Mouse (Mus musculus) megakaryocyte-erythroid progenitor cell, adult 5-6 weeks (primary cell): ENCODE measurements around the gene Hvcn1. TPM values are rescaled to one million over a fixed set of nuclear protein-coding genes. Genes with fewer than 3 reads are reported as not detected.

Experiments used
- ATAC-seq: replicated peaks from 2 replicates; pipeline ENCODE4 v1.8.0; 2016; ENCODE audit warnings: mild to moderate bottlenecking, inconsistent platforms; ENCODE audit not compliant: severe bottlenecking, poor library complexity, low FRiP score, low TSS enrichment
- total RNA-seq, 2 experiments: library from RNA; stranded (forward) in 1 of 2; stranded (reverse) in 1 of 2; fragments of 200-1000, 215-1000 nt in 1 of 2; fragments of >200 nt in 1 of 2; fragmentation: Nextera tagmentation in 1 of 2; gene quantifications; 2 replicates each; pipeline ENCODE4 v1.2.3; 2014 to 2017

Hvcn1 gene
- total RNA-seq, 2 experiments from 2014 or later, result 1.4 TPM

DNA sequence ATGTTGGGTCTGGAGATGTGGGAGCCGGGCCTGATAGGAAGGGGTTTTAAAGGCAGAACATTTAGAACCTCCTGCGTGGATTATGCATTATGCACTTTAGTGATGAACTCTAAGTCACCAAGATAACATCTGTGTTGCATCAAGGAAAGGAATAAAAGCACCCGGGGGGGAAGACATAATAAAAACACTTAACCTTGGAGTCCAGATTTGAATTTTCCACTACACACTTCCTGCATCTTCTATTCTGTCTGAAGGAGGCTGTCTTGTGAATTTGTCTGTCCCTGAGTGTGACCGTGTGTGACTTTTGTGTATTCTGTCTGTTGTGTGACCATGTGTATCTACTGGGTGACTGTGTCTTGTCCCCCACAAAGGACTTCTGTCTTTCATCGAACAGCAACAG lies 25.4 kb downstream of the Hvcn1 start:
- no peak for ATAC-seq

DNA sequence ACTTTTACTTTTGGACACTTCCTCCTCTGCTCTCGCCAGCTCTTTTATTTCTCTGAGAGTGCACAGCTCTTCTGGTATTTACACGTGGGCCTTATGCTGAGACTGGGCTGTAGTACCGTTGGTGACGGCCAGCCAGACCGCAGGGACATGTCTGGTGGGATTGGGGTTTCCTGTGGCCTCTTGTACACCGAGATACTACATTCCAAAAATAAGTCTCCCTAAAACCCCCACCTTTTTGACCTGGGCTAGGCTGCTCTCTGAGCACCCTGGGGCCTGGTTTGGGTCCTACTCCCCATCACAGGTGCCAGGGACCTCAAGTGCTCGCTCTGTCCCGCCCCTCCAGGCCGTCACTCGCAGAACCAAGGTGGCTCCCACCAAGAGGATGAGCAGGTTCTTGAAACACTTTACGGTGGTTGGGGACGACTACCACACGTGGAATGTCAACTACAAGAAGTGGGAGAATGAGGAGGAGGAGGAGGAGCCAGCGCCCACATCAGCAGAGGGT lies 26.5 kb downstream of the Hvcn1 start:
- ATAC-seq, result no peak

DNA sequence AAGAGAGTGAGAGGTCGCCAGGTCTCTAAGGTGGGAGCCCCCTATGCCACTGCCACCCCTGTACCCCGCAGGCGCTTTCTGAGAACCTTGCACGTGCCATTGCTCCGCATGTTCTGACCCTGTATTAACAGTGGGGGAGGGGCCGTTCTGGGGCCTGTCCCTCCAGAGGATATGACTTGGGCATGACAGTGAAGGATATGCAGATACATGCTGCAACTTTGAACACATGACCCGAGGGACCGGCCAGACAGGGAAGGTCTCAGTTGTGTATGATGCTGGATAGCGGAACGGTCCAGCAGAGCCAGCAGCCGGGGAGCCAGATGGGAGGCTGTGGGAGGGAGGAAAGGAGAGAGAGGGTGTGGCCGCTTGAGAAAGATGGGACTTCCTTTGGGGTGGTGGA lies 27.1 kb downstream of the Hvcn1 start:
- no peak for ATAC-seq

DNA sequence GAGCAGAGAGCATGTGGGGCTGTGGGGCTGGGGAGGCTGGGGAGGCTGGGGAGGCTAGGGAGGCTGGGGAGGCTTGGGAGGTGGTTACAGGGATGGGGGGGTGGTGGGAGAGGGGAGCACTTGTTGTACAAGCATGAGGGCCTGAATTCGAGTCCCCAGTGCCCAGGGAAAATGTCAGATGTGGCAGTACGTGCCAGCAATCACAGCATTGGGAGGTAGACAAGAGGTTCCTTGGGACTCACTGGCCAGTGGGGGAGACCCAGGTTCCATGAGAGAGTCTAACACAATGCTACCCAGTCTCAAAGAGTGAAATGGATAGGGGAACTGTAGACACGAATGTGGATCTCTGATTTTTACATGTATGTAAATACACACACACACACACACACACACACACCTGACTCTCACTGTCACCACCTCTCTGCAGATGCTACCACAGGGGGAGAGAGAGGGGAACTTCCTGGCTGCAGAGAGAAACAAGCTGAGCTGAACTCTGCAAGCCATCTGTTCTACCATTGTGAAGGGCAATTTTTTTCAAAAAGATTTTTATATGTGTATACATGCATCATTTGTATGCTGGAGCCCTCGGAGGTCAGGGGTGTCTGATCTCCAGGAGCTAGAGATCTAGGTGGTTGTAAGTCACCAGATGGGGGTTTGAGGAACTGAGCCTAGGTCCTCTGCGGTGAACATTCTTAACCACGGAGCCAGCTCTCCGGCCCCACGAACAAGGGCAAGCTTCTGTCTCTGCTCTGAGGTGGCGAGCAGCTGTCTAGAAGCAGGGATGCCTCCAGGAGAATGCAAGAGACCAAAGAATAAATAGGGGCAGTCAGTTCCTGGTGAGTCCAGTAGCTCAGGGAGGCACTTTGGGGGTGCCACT lies 28.0 kb downstream of the Hvcn1 start:
- no peak for ATAC-seq

DNA sequence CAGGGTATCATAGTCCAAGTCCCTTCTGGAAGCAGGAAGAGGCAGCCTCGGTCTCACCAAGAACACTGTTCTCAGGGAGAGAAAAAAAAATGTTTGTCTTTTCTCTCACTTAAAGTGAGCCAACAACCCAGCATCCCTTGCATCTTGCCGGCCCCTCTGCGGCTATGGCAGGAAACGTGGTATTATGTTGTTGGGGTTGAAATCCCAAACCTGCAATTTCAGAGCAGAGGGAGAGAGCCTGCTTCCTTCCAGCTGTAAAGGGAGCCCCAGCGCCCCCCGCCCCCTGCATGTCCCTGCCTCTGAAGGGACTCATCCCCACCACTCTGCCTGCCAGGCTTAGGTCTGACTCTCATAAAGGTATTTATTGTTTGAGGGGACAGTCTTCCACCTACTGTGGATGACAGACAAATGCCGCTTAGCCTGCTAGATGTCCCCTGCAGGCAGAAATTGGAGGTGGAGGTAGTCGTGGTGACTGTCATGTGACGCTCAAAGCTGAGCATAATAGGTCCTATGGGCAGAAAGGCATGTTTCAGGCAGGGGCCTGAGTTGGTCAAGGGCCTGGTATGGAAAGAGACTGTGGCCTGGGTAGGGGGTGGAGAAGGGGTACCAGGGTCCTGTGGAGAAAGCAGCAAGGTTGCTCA lies 28.7 kb downstream of the Hvcn1 start:
- ATAC-seq, result no peak

DNA sequence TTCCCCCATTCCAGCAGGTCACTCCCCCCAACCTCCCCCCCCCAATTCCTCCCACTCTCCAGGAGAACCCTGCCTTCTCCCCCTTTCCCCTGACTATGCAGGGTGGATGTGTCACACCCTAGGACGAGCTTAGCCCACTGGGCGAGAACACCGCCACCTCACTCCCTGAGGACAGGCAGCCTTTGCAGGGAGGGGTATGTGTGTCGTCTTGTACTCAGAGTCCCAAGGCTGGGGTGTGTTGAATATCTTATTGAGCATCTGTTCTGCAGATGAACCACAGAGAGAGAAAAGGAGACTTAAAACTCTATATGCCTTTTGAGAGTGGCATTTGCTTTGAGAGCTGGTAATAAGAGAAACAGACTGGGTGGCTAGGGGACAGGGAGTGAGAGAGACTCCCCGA lies 30.6 kb downstream of the Hvcn1 start:
- ATAC-seq, result no peak

DNA sequence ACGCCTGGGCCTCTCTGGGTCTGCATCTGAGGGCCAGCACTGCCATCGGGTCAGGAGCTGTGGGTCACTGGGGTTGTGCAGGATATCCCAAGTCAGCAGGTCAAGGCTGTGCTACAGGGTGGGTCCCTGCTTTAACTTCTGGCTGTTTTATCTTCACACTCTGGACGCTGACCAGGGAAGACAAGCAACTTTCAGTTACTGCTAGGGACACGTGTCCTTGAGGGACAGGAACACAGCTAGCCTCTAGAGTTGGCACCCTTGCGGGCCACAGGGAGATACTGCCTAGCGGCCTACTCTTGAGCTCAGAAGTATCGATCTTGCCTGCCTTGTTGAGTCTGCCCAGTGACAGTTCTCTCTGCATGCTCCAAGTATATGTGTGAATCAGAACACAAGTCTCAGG lies 33.0 kb downstream of the Hvcn1 start:
- no peak for ATAC-seq

DNA sequence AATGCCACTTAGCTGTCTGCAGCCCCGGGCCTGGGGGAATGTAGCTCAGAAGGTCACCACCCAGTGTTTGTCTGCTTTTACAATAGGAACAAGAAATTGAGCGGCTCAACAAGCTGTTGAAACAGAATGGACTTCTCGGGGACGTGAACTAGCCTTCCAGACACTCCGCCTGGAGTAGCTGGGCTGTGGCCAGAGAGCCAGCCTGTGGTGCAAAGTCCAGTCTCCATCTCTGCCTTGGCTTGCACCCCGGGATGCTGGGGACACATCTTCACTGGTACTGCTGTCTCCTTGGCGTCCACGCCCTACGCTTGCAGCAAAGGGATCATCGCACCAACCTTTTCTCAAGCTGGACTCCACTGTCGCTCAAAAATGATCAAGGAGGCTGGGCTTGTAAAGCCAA lies 33.9 kb downstream of the Hvcn1 start:
- ATAC-seq, result no peak

DNA sequence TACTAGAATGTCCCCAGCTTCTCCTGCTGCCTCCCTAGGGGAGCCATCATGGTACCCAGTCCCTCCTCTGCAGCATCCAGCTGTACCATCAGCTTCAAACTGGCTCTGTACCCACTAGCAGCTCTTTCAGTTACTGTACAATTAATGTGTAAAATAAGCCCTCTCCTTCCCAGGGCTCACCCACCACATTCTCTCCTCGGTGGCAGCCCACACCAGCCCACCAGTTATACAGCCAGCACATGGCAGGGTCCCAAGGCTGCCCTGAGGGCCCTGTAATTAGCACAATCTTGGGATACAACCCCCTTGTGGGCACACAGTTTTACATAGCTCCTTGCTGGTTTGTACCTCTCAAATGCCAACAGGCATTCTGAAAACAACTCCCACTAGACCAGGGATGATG lies 34.4 kb downstream of the Hvcn1 start:
- no peak for ATAC-seq

DNA sequence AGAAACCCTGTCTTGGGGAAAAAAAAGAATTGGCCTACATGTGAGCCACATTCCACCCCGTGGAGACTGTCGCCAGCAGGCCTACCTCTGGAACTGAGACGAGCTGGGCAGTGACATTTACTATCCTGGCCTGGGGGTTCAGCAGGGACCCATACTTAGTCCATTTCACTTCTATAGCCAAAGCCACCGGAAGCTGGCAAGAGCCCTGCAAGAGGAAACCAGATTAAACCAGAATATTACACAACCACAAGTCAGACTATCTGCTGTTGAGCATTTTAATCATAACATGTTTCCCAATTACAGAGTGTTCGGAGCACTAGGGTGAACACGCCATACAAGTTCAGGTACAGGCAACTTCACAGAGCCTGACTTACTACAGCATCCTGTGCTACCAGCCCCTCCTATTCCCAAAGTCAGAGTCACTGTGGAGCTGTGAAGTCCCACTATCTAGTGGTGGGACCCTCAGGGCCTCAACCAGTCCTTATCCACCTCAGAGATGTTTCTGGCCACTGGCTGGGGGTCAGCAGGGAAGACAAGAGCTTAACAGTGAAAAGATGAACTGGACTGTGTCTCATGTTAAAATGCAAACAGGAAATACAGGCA lies 36.0 kb downstream of the Hvcn1 start:
- no peak for ATAC-seq

DNA sequence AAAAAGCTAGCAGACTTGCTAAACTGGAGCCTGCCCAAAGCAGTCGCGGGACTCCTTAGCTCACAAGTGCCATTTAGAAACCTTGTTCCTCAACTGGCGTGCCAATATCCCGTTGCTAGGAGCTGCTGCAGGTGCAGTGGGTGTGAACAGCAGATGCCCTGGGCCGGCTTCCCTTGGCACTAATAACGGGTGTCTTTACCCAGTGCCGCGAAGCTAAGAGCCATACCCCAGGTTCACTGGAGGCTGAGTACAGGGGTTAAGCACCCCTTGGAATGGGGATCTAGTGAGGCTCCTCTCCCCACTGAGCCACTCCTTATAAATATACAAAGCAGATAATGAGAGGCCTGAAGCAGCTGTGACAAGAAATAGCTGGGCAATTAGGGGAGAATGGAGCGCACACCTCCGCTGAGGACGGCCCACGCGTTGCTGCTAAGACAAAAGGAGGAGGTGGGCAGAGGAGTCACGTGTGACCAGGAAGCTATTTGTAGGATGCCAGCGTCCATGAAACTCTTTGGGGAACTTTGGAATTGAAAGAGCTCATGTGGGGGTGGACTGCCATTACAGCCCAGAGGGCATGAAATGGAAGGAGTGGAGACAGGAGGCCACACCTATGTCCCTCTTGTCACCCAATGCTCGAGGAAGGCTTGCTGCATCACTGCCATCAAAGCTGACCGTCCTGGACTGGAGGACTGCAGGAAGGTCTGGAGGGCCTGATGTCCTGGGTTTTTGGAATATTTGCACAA lies 37.3 kb downstream of the Hvcn1 start:
- no peak for ATAC-seq

DNA sequence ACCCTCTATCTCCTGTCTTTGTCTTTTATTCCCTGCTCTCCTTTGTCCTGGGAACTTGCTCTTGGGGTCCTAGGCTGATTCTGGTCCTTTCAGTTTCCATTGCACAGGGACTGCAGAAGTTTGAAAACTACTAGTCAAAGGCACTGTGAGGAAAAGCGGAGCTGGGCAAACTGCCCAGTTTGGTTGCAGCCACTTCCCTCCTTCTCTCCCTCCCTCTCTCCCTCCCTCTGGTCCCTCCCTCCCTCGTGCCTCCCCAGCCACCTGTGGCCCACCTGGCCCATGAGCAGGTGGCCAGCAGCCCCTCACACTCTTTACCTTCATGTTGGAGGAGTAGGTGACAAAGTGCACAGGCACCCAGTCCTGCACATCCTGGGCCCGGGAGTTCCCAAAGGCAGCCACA lies 38.6 kb downstream of the Hvcn1 start:
- no peak for ATAC-seq

DNA sequence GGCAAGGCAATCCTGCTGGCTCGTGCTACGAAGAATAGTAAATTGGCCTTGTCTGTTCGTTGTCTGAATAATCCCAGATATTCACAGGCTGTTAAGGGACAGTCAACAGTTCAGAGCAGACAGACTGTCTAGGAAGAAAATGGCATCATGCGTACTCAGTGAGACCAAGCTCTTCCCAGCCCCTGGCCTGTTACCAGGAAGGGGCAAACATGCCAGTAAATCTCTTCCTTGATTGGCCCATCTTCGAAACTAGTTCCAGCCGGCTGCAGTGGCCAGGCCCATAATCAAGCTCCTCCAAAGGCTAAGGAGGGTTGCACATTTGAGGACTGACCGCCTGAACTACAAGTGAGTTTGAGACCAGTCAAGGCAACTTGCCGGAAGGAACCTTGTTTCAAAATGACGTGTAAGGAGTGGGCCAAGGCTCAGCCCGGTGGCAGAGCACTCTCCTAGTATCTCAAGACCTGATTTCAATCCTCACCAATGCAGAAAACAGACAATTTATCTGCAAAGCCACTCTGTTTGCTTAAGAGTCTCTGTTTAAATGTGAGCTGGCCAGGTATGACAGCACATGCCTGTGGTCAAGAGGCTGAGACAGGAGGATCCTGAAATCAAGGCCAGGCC lies 40.1 kb downstream of the Hvcn1 start:
- no peak for ATAC-seq

DNA sequence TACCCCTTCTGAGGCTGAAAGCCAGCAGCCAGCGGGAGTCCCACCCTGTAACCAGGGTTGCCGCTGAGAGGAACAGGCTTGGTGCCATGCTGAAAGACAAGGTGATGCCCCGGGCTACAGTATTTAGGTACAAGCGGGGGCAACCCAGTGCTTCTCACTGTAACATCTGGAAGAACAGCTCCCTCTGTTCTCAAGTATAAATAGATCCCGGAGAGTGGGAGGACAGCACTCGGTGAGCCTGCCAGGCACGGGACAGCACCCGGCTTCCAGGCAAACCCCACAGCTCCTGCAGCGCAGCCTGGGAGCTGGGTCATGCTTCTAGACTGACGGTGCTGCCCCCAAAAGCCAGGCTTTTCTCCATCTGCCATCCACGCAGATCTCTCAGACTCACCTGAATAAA lies 40.9 kb downstream of the Hvcn1 start:
- no peak for ATAC-seq

DNA sequence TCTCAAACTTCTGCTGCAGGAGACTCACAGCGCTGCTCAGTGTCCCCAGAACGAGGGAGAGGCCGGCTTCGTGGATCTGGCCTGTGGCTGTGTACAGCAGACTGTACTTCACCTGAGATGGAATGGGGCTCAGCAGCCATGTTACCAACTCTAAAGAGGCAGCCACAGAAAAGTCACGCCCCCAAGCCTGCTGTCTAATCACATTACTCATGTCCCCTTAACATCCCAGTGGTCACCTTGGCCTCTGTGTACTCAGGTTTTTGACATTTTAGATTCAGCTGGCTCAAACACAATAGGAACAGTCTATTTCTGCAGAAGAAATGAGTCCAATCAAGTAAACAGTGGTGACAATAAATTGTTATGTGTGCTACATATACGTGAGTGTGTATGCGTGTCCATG lies 41.3 kb downstream of the Hvcn1 start:
- no peak for ATAC-seq

DNA sequence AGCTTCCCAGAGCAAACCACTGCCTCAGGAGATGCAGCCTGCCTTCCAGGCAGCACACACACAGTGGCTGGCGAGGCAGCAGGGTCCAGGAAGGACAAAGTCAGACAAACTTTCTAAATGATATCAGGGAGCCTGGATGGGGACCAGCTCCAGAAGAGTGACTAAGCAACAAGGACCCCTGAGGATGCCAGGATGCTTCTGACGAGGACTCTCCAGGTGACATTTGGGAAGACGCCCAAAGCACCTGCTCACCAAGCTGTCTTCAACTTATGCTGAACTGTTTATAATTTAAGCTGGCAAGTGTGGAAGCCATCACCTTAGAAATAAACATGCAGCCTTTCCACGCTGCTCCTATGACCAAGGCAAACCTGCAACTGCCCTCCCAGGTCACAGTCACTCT lies 42.7 kb downstream of the Hvcn1 start:
- no peak for ATAC-seq

DNA sequence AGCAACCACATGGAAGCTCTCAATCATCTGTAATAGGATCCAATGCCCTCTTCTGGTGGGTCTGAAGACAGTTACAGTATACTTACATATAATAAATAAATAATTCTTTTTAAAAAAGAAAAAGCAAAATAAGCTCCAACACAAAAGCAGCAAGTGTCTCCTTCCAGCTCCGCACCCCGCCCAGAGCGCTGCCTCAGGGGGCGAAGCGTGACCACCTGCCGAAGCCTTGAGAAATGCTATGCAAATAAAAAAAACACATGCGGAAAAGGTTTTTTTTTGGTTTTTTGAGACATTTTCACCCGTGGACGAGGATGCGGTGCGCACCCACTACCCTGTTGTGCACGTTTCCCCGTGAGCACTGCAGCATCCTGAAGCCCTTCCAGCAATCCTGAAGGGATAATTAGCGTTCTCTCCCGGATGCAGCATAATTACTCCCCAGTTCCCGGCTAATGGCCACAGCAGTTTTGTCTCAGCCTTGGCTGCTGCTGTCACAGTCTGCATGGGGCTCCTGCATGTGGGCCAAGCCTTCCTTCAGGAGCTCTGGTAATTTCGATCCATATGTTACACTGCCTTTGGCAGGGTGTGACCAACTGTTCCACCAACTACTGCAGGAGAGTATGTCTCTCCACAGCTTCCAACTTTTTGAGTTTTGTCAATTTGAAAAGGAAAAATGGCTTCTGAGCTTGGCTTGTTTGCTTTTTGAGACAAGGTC lies 45.4 kb downstream of the Hvcn1 start:
- ATAC-seq, result no peak

DNA sequence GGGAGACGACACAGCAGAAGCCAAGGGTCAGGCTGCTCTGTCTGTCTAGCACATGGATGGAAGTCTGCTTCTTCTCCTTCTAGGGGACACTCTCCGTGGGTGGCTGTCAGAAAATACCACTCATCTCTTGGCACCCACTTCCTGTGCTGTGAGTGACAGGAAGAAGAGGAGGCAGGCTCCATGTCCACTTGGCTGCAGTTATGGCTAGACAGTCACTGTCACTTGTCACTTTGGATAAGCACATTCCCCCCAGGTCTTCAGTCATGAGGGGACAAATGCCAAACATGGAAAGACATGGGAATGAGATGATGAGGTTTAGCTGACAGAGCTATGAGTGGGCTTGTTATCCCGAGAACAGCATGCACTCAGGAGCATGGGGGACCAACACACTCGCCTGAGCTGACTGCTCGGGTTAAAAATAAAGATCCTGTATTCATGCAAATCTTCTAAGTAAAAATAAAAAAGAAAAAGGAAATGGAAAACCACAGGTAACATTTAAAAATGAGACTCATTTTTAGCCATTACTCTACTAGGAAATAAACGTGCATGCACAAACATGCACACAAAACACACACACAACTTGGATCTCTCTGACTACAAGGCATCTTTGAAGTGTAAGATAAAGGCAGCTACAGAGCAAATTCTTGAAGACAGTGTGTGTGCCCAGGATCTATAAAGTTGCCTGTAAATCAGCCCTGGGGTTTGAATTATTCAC lies 51.6 kb downstream of the Hvcn1 start:
- ATAC-seq, result no peak
